In genomic region chr1:133907949-133908658, GRCm38 (mm10) we compare ENCODE assay signal across 8 mouse cellular contexts. TPM values are rescaled to one million over a fixed set of nuclear protein-coding genes. Genes with fewer than 3 reads are reported as not detected.
DNase-seq lines count a peak whose midpoint lies in the region; ATAC-seq and TF ChIP-seq lines count a peak whose summit lies in the region.

Gene Optc (minus strand): TSS chr1:133907999.

- no peak for DNase-seq in urinary bladder, adult 2 months (ENCODE audit: low spot score)
- DNase-seq in urinary bladder, postnatal 36 days (ENCODE audit: low spot score in 2 of 2), result no peak
- peak; percentile 85 for DNase-seq in cerebellum, adult 9-11 months
- DNase-seq in frontal cortex, postnatal 36 days (ENCODE audit: low spot score in 2 of 2), result peak; percentile 72 to 78
- DNase-seq in layer of hippocampus, adult 8-10 months (ENCODE audit: low spot score in 2 of 2), result peak; percentile 77 to 78
- DNase-seq in liver, postnatal 0 days, result peak; percentile 66
- peak; percentile 90 to 92 for DNase-seq in right cerebral cortex, postnatal 10 days (ENCODE audit: low spot score in 2 of 2)
- DNase-seq in spleen, adult 18-20 months, result no peak

- no peaks in the 10 kb centered on the region for H3K36me3 ChIP-seq in liver, postnatal 0 days (replicated peaks; ENCODE audit: insufficient read depth, low read length)

- peak within 1 kb of the TSS; percentile 39 for H3K4me3 ChIP-seq in liver, postnatal 0 days (ENCODE audit: low read depth, low read length)

- H3K4me2 ChIP-seq in liver, postnatal 0 days (ENCODE audit: low read depth, low read length), result peak within 1 kb of the TSS; percentile 77

- H3K27me3 ChIP-seq in liver, postnatal 0 days (ENCODE audit: insufficient read depth, low read length), result peaks cover 12% of the 10 kb centered on the region; the same call in 1 of the 2 replicates

- H3K9ac ChIP-seq in liver, postnatal 0 days (replicated peaks), result peak within 1 kb of the TSS; percentile 21

- peak within 1 kb of the TSS; percentile 22; the same call in 1 of the 2 replicates for H3K27ac ChIP-seq in liver, postnatal 0 days (ENCODE audit: low read depth)

- 6% methylated on average over 28 of the region's 30 CpGs for WGBS in liver, postnatal 0 days (ENCODE audit: insufficient replicate concordance)

- no peak for TF ChIP-seq EP300 in liver, postnatal 0 days (IDR thresholded peaks at IDR 0.05; ENCODE audit: low read depth)

- H3K9me3 ChIP-seq in liver, postnatal 0 days (ENCODE audit: low read length), result no peaks in the 10 kb centered on the region

- H3K4me1 ChIP-seq in liver, postnatal 0 days (ENCODE audit: insufficient read depth), result peaks cover 14% of the 10 kb centered on the region

- ATAC-seq in liver, postnatal 0 days, result peak; percentile 78

- TF ChIP-seq CTCF in liver, postnatal 0 days (IDR thresholded peaks at IDR 0.05; ENCODE audit: low read depth), result no peak

RNA-seq across cellular contexts. Expression of gene Optc, which starts in this region (rescaled TPM):
- polyA plus RNA-seq in urinary bladder, adult 2 months (2012; rRNA removed), result 133 and 156 TPM in 2 replicates
- total RNA-seq in layer of hippocampus, adult 8-10 months (2022), result under 1 TPM; 0.21 to 0.67 (median 0.53) TPM
- polyA plus RNA-seq in liver, postnatal 0 days (2015; fragmentation: Nextera tagmentation; extraction: Ambion mirVana), result 0.11 and 0.14 TPM in 2 replicates

Comparison
In these comparisons a context has a peak if more than half of its experiments do, and no peak if none do; other contexts are left out.
1. RNA of gene Optc (polyA plus RNA-seq): 133 to 156 TPM in urinary bladder, adult 2 months; 0.11 to 0.14 TPM in liver, postnatal 0 days; every median in the first group is over 100 times any median in the second.
2. Peak in DNase-seq in layer of hippocampus, adult 8-10 months; RNA of the gene not detected or under 1 TPM.
3. Peak in DNase-seq, ATAC-seq, H3K4me3 ChIP-seq, H3K27ac ChIP-seq, H3K9ac ChIP-seq and H3K4me2 ChIP-seq in liver, postnatal 0 days; RNA of the gene not detected or under 1 TPM.
4. DNase-seq: peak in cerebellum, adult 9-11 months (single experiment), frontal cortex, postnatal 36 days (2 of 2) and right cerebral cortex, postnatal 10 days (2 of 2); none in urinary bladder, adult 2 months (single experiment), urinary bladder, postnatal 36 days (0 of 2) and spleen, adult 18-20 months (0 of 2).